Mouse (Mus musculus) G1E (cell line): Measurements from ENCODE around the gene Plxna1.

Experiments used
- CTCF ChIP-seq: IDR thresholded peaks from 2 replicates; pipeline ENCODE4 v1.5.1; 2012; ENCODE audit warnings: low read depth, low read length, inconsistent platforms, mixed read lengths
- GATA1 ChIP-seq: IDR thresholded peaks from 2 replicates; pipeline ENCODE4 v1.6.1; 2012; ENCODE audit warnings: borderline replicate concordance, low read length, inconsistent platforms, mixed read lengths
- GATA2 ChIP-seq: IDR thresholded peaks from 2 replicates; pipeline ENCODE4 v1.6.1; 2012; ENCODE audit warnings: low read depth, low read length, inconsistent platforms, borderline replicate concordance
- POLR2AphosphoS5 ChIP-seq: IDR thresholded peaks from 2 replicates; pipeline ENCODE4 v1.6.1; 2012; ENCODE audit warnings: low read depth, low read length, inconsistent platforms; ENCODE audit not compliant: insufficient replicate concordance
- TAL1 ChIP-seq: conservative IDR thresholded peaks from 2 replicates; pipeline ENCODE4 v1.6.1; 2012; ENCODE audit warnings: low read depth, low read length, inconsistent platforms, mixed read lengths

DNA sequence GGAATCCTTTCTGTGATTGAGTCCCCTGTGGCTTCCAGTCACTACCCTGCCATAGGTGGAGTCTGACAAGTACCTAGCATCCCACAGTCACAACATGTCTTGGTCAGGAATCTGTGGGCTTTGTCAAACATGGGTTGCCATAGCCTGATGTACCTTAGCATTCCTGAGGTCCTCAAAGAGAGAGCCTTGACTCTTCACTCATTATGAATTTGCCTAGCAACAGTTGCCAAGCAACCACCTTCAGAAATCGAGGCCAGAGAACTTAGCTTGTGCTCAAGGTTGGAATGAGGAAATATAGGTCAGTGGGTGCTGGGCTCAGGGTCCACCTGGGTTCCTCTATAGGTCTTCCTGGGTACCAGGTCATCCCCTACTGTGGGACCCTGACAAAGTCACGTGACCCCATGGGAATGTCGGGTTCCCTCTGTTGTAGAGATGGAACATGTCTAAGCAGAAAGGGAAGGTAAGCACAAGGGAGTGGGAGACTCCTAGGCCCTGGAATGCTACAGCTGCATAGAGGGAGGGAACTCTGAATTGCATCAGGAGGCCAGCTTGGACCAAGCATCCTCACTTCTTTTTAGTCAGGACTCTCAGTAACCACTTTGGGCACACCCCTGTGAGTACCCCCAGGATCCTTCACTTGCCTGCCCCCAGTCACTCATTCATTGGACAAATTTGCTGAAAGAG, 57.9 kb downstream of the Plxna1 start:
- TF ChIP-seq CTCF = no peak
- no peak for TF ChIP-seq TAL1
- no peak for TF ChIP-seq GATA1
- TF ChIP-seq POLR2AphosphoS5 = no peak
- TF ChIP-seq GATA2 = no peak
